Mouse (Mus musculus) thymus, postnatal 0 days (tissue): Measurements from ENCODE around the gene Set. TPM values are rescaled to one million over a fixed set of nuclear protein-coding genes. Genes with fewer than 3 reads are reported as not detected.

ENCODE experiments used
- DNase-seq: peaks from one replicate; pipeline ENCODE4 v3.0.0-alpha.2; 2015; ENCODE audit warnings: low spot score
- polyA plus RNA-seq: library from polyadenylated mRNA; unstranded; fragments of >200 nt; fragmentation: Nextera tagmentation; extraction: Ambion mirVana; gene quantifications from 2 replicates; pipeline ENCODE4 v1.2.1, GENCODE M21; 2015

The Set gene
- polyA plus RNA-seq, 1 experiment from 2014 or later, result 429 TPM

GRCm38 (mm10) chr2:30061215-30062166 lies 4.3 kb downstream of the Set start:
- DNase-seq, result peak; percentile 71

- DNase-seq, result peak; percentile 45
These were observed 5.3 kb downstream of the Set start for GRCm38 (mm10) chr2:30062249-30063093.

GRCm38 (mm10) chr2:30063235-30063634 lies 6.1 kb downstream of the Set start:
- DNase-seq, result no peak

GRCm38 (mm10) chr2:30063791-30064190 lies 6.6 kb downstream of the Set start:
- DNase-seq, result no peak

GRCm38 (mm10) chr2:30064298-30064697 lies 7.1 kb downstream of the Set start:
- DNase-seq, result no peak

- peak; percentile 94 for DNase-seq
These were observed 9.1 kb downstream of the Set start for GRCm38 (mm10) chr2:30066046-30066901.

- DNase-seq, result peak; percentile 55
These were observed 10.1 kb downstream of the Set start for GRCm38 (mm10) chr2:30067031-30067888.

GRCm38 (mm10) chr2:30067962-30068361 lies 10.8 kb downstream of the Set start:
- DNase-seq, result no peak

- no peak for DNase-seq
These were observed 15.7 kb downstream of the Set start for GRCm38 (mm10) chr2:30072875-30073274.

- no peak for DNase-seq
These were observed 16.1 kb downstream of the Set start for GRCm38 (mm10) chr2:30073285-30073684.

- no peak for DNase-seq
These were observed 18.4 kb downstream of the Set start for GRCm38 (mm10) chr2:30075625-30076024.

GRCm38 (mm10) chr2:30076439-30076838 lies 19.3 kb downstream of the Set start:
- DNase-seq, result no peak

- DNase-seq, result no peak
These were observed 19.8 kb downstream of the Set start for GRCm38 (mm10) chr2:30076959-30077358.

GRCm38 (mm10) chr2:30077502-30078348 lies 20.5 kb downstream of the Set start, which contains the start of gene Pkn3:
TSS of gene Pkn3 (plus strand) at chr2:30077684.
- DNase-seq, result peak; percentile 85

- DNase-seq, result no peak
These were observed 21.2 kb downstream of the Set start for GRCm38 (mm10) chr2:30078349-30078712.

GRCm38 (mm10) chr2:30078760-30079159 lies 21.6 kb downstream of the Set start:
- DNase-seq, result peak; percentile 31

- no peak for DNase-seq
These were observed 23.1 kb downstream of the Set start for GRCm38 (mm10) chr2:30080181-30080800.

GRCm38 (mm10) chr2:30084113-30084512 lies 26.9 kb downstream of the Set start:
- no peak for DNase-seq

GRCm38 (mm10) chr2:30084632-30085031 lies 27.5 kb downstream of the Set start:
- DNase-seq, result no peak
